Mouse (Mus musculus) midbrain, embryonic 11.5 days (tissue): Measurements from ENCODE around the gene Serpinb1b. TPM values are rescaled to one million over a fixed set of nuclear protein-coding genes. Genes with fewer than 3 reads are reported as not detected.

ENCODE experiments used
- ATAC-seq: fragments of 200-750 bp; cut with Nextera tagmentation; 2 replicates; pipeline ENCODE4 v1.8.0; 2017; ENCODE audit warnings: moderate TSS enrichment, moderate library complexity; ENCODE audit not compliant: low FRiP score
- DNase-seq: peaks from one replicate; pipeline ENCODE4 v3.0.0; 2015; ENCODE audit warnings: low spot score; ENCODE audit errors: missing footprints
- H3K27ac ChIP-seq: fragments of 300-500 bp; sonication (generic); 2 replicates; pipeline ENCODE4 v1.5.1; 2014; ENCODE audit warnings: low read depth, low read length
- H3K27me3 ChIP-seq: fragments of 300-500 bp; sonication (generic); 2 replicates; pipeline ENCODE4 v1.6.1; 2014; ENCODE audit warnings: mild to moderate bottlenecking, low read length, moderate library complexity, mixed read lengths; ENCODE audit not compliant: control insufficient read depth, insufficient read depth
- H3K36me3 ChIP-seq: fragments of 300-500 bp; sonication (generic); 2 replicates; pipeline ENCODE4 v1.6.1; 2014; ENCODE audit warnings: mild to moderate bottlenecking, low read length, moderate library complexity, mixed read lengths; ENCODE audit not compliant: control insufficient read depth, insufficient read depth
- H3K4me1 ChIP-seq: fragments of 300-500 bp; sonication (generic); 2 replicates; pipeline ENCODE4 v1.6.1; 2014; ENCODE audit warnings: low read length; ENCODE audit not compliant: control insufficient read depth, insufficient read depth
- H3K4me2 ChIP-seq: fragments of 300-500 bp; sonication (generic); 2 replicates; pipeline ENCODE4 v1.6.1; 2014; ENCODE audit warnings: mild to moderate bottlenecking, moderate library complexity
- H3K4me3 ChIP-seq: fragments of 300-500 bp; sonication (generic); 2 replicates; pipeline ENCODE4 v1.5.1; 2014; ENCODE audit warnings: low read depth, low read length
- H3K9ac ChIP-seq: fragments of 300-500 bp; sonication (generic); 2 replicates; pipeline ENCODE4 v1.6.1; 2014; ENCODE audit warnings: low read length
- H3K9me3 ChIP-seq: fragments of 300-500 bp; sonication (generic); 2 replicates; pipeline ENCODE4 v1.6.1; 2016; ENCODE audit warnings: low read length; ENCODE audit not compliant: control insufficient read depth
- WGBS: fragments of 180-500 bp; shearing (Covaris S2); extraction: QIAGEN DNeasy Blood & Tissue Kit; methylation state at CpG from one replicate; pipeline ENCODE4 v1.1.7; 2014; 5-methylcytosine and 5-hydroxymethylcytosine counted together
- polyA plus RNA-seq: library from polyadenylated mRNA; unstranded; fragments of >200 nt; fragmentation: Nextera tagmentation; extraction: Ambion mirVana; gene quantifications from 2 replicates; pipeline ENCODE4 v1.2.1, GENCODE M21; 2014

Serpinb1b gene
- polyA plus RNA-seq, 1 experiment from 2014 or later, result 0.10 TPM

GRCm38 (mm10) chr13:33084975-33085694 is 6.8 kb downstream of the Serpinb1b start:
- WGBS, result 46% methylated on average over 5 of the region's 5 CpGs
- ATAC-seq (peak; percentile 75), DNase-seq (no peak)
- Histone ChIP-seq H3K27ac (no peak overlapping the region), H3K4me3 (no peak overlapping the region), H3K27me3 (no peaks in the 10 kb centered on the region), H3K9me3 (no peaks in the 10 kb centered on the region), H3K9ac (no peak overlapping the region), H3K4me2 (no peak overlapping the region), H3K36me3 (no peaks in the 10 kb centered on the region), H3K4me1 (peaks cover 5% of the 10 kb centered on the region)

GRCm38 (mm10) chr13:33085695-33086432 is 7.5 kb downstream of the Serpinb1b start:
- no peaks in the 10 kb centered on the region for H3K9me3 ChIP-seq

GRCm38 (mm10) chr13:33089566-33089965 is 11.2 kb downstream of the Serpinb1b start:
- no peak overlapping the region for H3K4me3 ChIP-seq
- H3K27me3 ChIP-seq, result no peaks in the 10 kb centered on the region
- 85% methylated on average over 3 of the region's 3 CpGs for WGBS
- H3K4me1 ChIP-seq, result peaks cover 5% of the 10 kb centered on the region
- no peak for ATAC-seq
- no peak for DNase-seq
- no peak overlapping the region for H3K9ac ChIP-seq
- no peak overlapping the region for H3K27ac ChIP-seq
- no peaks in the 10 kb centered on the region for H3K9me3 ChIP-seq
- H3K4me2 ChIP-seq, result no peak overlapping the region
- H3K36me3 ChIP-seq, result no peaks in the 10 kb centered on the region

More at GRCm38 (mm10) chr13:33085695-33086432, 7.5 kb downstream of the Serpinb1b start:
- Histone ChIP-seq H3K36me3 (no peaks in the 10 kb centered on the region), H3K27ac (no peak overlapping the region), H3K9ac (no peak overlapping the region), H3K4me2 (no peak overlapping the region), H3K4me3 (no peak overlapping the region), H3K27me3 (no peaks in the 10 kb centered on the region), H3K4me1 (peaks cover 5% of the 10 kb centered on the region)
- ATAC-seq, result peak; percentile 83
- DNase-seq, result peak; percentile 84

GRCm38 (mm10) chr13:33090546-33090945 is 12.2 kb downstream of the Serpinb1b start:
- WGBS, result 56% methylated on average over 1 of the region's 1 CpGs
- Histone ChIP-seq H3K9me3 (no peaks in the 10 kb centered on the region), H3K4me3 (no peak overlapping the region), H3K27ac (no peak overlapping the region), H3K36me3 (no peaks in the 10 kb centered on the region), H3K4me2 (no peak overlapping the region), H3K4me1 (peaks cover under 1% of the 10 kb centered on the region), H3K27me3 (no peaks in the 10 kb centered on the region), H3K9ac (no peak overlapping the region)
- DNase-seq, result no peak
- no peak for ATAC-seq

GRCm38 (mm10) chr13:33091306-33091705 is 12.9 kb downstream of the Serpinb1b start:
- H3K4me1 ChIP-seq, result no peaks in the 10 kb centered on the region
- ATAC-seq (no peak), DNase-seq (no peak)
- no peak overlapping the region for H3K9ac ChIP-seq
- H3K36me3 ChIP-seq, result no peaks in the 10 kb centered on the region
- 90% methylated on average over 1 of the region's 1 CpGs for WGBS
- no peak overlapping the region for H3K27ac ChIP-seq
- no peak overlapping the region for H3K4me2 ChIP-seq
- H3K9me3 ChIP-seq, result no peaks in the 10 kb centered on the region
- no peak overlapping the region for H3K4me3 ChIP-seq
- H3K27me3 ChIP-seq, result no peaks in the 10 kb centered on the region

DNA sequence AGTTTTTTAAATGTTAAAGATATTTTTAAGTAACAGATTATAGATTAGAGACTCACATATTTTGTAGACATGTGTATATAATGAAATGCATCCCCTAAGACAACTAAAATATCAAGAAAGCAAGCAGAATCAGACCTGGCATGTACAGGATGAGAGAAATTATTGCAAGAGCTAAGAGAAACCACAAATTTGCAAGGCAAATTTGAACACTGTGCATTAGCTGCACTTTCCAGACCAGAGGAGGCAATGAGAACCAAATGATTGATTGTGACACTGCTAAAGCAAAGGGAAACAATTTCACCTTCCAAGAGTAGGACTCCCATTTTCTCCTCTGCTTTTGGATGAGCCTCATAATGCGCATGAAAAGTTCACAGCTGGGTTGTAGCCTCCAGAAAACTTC is 17.2 kb downstream of the Serpinb1b start:
- H3K9ac ChIP-seq, result no peak overlapping the region
- H3K4me2 ChIP-seq, result no peak overlapping the region
- no peak overlapping the region for H3K4me3 ChIP-seq
- no peaks in the 10 kb centered on the region for H3K4me1 ChIP-seq
- no peaks in the 10 kb centered on the region for H3K36me3 ChIP-seq
- H3K27ac ChIP-seq, result no peak overlapping the region
- no peak for DNase-seq
- H3K27me3 ChIP-seq, result no peaks in the 10 kb centered on the region
- no peaks in the 10 kb centered on the region for H3K9me3 ChIP-seq
- 87% methylated on average over 1 of the region's 1 CpGs for WGBS
- ATAC-seq, result no peak

GRCm38 (mm10) chr13:33105626-33106025 is 27.3 kb downstream of the Serpinb1b start:
- Histone ChIP-seq H3K9ac (no peak overlapping the region), H3K4me1 (no peaks in the 10 kb centered on the region), H3K4me3 (no peak overlapping the region), H3K4me2 (no peak overlapping the region), H3K27ac (no peak overlapping the region), H3K9me3 (no peaks in the 10 kb centered on the region), H3K36me3 (no peaks in the 10 kb centered on the region), H3K27me3 (no peaks in the 10 kb centered on the region)
- ATAC-seq, result no peak
- DNase-seq, result no peak

DNA sequence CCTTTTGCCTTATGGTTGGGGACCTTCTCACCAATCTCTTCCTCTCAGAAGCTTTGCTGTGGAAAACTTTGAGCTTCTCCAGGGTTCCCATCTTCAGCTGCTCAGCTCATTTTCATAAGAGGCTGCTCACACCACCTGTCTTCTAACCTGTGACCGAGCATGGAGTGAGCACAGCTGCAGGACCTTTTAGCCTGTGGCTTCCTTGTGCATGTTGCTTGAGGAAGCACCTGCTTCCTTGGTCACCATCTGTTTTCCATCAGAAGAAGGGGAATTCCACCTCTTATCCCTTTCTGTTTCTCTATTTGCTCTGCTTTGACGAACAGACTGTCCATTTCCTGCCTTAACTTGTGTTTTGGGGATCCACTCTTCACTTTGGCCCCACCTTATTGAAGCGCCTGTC is 34.7 kb downstream of the Serpinb1b start:
- no peaks in the 10 kb centered on the region for H3K36me3 ChIP-seq
- no peak overlapping the region for H3K9ac ChIP-seq
- DNase-seq, result no peak
- H3K27ac ChIP-seq, result no peak overlapping the region
- no peak overlapping the region for H3K4me2 ChIP-seq
- no peaks in the 10 kb centered on the region for H3K9me3 ChIP-seq
- no peak for ATAC-seq
- no peak overlapping the region for H3K4me3 ChIP-seq
- 74% methylated on average over 3 of the region's 3 CpGs for WGBS
- H3K4me1 ChIP-seq, result no peaks in the 10 kb centered on the region
- H3K27me3 ChIP-seq, result no peaks in the 10 kb centered on the region

DNA sequence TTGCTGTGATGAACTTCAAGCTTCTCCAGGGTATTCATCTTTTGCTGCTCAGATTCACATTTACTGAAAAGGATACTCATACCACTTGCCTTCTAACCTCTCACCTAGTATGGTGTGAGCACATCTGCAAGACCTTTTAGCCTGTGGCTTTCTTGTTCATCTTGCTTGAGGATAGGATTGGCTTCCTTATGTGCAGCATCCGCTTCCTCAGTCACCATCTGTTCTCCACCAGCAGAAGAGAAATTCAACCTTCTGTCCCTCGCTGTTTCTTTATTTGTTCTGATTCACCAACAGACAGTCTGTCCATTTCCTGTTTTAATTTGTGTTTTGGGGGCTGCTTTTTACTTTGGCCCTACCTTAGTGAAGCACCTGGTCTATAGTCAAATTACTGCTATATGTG is 59.3 kb downstream of the Serpinb1b start:
- ATAC-seq (no peak), DNase-seq (no peak)
- Histone ChIP-seq H3K36me3 (no peaks in the 10 kb centered on the region), H3K9me3 (no peaks in the 10 kb centered on the region), H3K4me1 (no peaks in the 10 kb centered on the region), H3K4me2 (no peak overlapping the region), H3K27ac (no peak overlapping the region), H3K9ac (no peak overlapping the region), H3K4me3 (no peak overlapping the region), H3K27me3 (no peaks in the 10 kb centered on the region)
- WGBS, result 86% methylated on average over 2 of the region's 2 CpGs
